Mouse (Mus musculus) midbrain, embryonic 11.5 days (tissue): ENCODE measurements around the gene Gmds. TPM values are rescaled to one million over a fixed set of nuclear protein-coding genes. Genes with fewer than 3 reads are reported as not detected.

Source experiments
- ATAC-seq: fragments of 200-750 bp; cut with Nextera tagmentation; 2 replicates; pipeline ENCODE4 v1.8.0; 2017; ENCODE audit warnings: moderate TSS enrichment, moderate library complexity; ENCODE audit not compliant: low FRiP score
- DNase-seq: peaks from one replicate; pipeline ENCODE4 v3.0.0; 2015; ENCODE audit warnings: low spot score; ENCODE audit errors: missing footprints
- H3K27ac ChIP-seq: fragments of 300-500 bp; sonication (generic); 2 replicates; pipeline ENCODE4 v1.5.1; 2014; ENCODE audit warnings: low read depth, low read length
- H3K27me3 ChIP-seq: fragments of 300-500 bp; sonication (generic); 2 replicates; pipeline ENCODE4 v1.6.1; 2014; ENCODE audit warnings: mild to moderate bottlenecking, low read length, moderate library complexity, mixed read lengths; ENCODE audit not compliant: control insufficient read depth, insufficient read depth
- H3K36me3 ChIP-seq: fragments of 300-500 bp; sonication (generic); 2 replicates; pipeline ENCODE4 v1.6.1; 2014; ENCODE audit warnings: mild to moderate bottlenecking, low read length, moderate library complexity, mixed read lengths; ENCODE audit not compliant: control insufficient read depth, insufficient read depth
- H3K4me1 ChIP-seq: fragments of 300-500 bp; sonication (generic); 2 replicates; pipeline ENCODE4 v1.6.1; 2014; ENCODE audit warnings: low read length; ENCODE audit not compliant: control insufficient read depth, insufficient read depth
- H3K4me2 ChIP-seq: fragments of 300-500 bp; sonication (generic); 2 replicates; pipeline ENCODE4 v1.6.1; 2014; ENCODE audit warnings: mild to moderate bottlenecking, moderate library complexity
- H3K4me3 ChIP-seq: fragments of 300-500 bp; sonication (generic); 2 replicates; pipeline ENCODE4 v1.5.1; 2014; ENCODE audit warnings: low read depth, low read length
- H3K9ac ChIP-seq: fragments of 300-500 bp; sonication (generic); 2 replicates; pipeline ENCODE4 v1.6.1; 2014; ENCODE audit warnings: low read length
- H3K9me3 ChIP-seq: fragments of 300-500 bp; sonication (generic); 2 replicates; pipeline ENCODE4 v1.6.1; 2016; ENCODE audit warnings: low read length; ENCODE audit not compliant: control insufficient read depth
- WGBS: fragments of 180-500 bp; shearing (Covaris S2); extraction: QIAGEN DNeasy Blood & Tissue Kit; methylation state at CpG from one replicate; pipeline ENCODE4 v1.1.7; 2014; 5-methylcytosine and 5-hydroxymethylcytosine counted together
- polyA plus RNA-seq: library from polyadenylated mRNA; unstranded; fragments of >200 nt; fragmentation: Nextera tagmentation; extraction: Ambion mirVana; gene quantifications from 2 replicates; pipeline ENCODE4 v1.2.1, GENCODE M21; 2014

Gene Gmds
- polyA plus RNA-seq, 1 experiment from 2014 or later: 31.6 TPM

DNA sequence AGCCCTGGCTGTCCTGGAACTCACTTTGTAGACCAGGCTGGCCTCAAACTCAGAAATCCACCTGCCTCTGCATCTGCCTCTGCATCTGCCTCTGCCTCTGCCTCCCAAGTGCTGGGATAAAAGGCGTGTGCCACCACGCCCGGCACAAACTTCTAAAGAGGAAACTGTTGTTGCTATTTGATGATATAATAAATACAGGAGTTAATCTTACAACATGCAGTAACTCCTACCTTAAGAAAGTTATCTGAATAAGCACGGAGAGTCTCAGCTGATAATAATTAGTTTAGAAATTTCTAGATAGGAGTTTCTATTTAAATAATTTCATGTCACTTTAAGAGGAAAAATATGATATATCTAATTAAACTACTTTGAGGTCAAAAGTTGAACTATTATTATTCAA, 103.5 kb downstream of the Gmds start:
- Histone ChIP-seq H3K4me2 (no peak overlapping the region), H3K9ac (no peak overlapping the region), H3K36me3 (no peaks in the 10 kb centered on the region), H3K4me3 (no peak overlapping the region), H3K4me1 (no peaks in the 10 kb centered on the region), H3K27ac (no peak overlapping the region), H3K27me3 (no peaks in the 10 kb centered on the region), H3K9me3 (no peaks in the 10 kb centered on the region)
- 93% methylated on average over 4 of the region's 4 CpGs for WGBS
- ATAC-seq: no peak
- no peak for DNase-seq

- Histone ChIP-seq H3K4me3 (no peak overlapping the region), H3K27ac (no peak overlapping the region), H3K9ac (no peak overlapping the region), H3K36me3 (no peaks in the 10 kb centered on the region), H3K4me2 (no peak overlapping the region), H3K27me3 (no peaks in the 10 kb centered on the region), H3K9me3 (no peaks in the 10 kb centered on the region), H3K4me1 (no peaks in the 10 kb centered on the region)
- DNase-seq (no peak), ATAC-seq (no peak)
- WGBS: 91% methylated on average over 9 of the region's 9 CpGs
These were observed 104.5 kb downstream of the Gmds start for GRCm38 (mm10) chr13:32234019-32234418.

DNA sequence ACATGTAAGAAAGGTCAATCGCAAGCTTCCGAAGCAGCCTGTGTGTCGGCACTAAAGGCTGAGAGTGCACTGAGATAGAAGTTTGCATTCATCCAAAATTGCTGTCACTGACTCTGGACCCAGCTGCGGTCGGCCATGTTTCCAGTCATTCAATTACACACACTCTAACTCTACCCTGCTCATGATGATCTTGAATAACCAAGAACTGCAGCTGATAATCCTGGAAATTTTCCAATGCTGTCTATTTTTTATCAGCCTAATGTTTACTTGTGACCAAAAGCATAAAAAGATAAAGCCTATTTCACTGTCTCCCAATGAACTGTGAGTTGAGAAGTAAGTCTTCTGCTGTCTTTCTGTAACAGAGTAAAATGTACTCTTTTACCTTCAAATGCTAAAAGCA, 106.1 kb downstream of the Gmds start:
- no peaks in the 10 kb centered on the region for H3K27me3 ChIP-seq
- WGBS: 88% methylated on average over 5 of the region's 5 CpGs
- ATAC-seq: no peak

DNA sequence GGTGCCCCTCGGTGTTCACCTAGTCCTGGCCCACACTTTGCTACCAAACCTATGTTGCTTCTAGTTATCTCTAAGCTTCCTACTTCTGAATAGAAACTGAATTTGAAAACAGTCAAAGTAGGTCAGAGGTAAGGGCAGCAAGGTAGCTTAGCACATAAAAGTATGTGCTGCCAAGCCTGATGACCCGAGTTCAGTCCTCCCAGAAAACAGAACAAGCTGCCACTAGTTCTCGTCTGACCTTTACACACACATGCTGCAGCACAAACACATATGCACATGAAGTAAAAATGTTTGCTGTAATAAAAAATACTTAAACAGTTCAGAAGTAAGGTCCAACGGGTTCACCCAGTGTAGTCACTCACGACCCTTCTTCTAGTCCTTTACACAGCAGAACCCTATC, 106.6 kb downstream of the Gmds start:
- WGBS: 94% methylated on average over 5 of the region's 5 CpGs
- H3K9me3 ChIP-seq: no peaks in the 10 kb centered on the region
- no peaks in the 10 kb centered on the region for H3K36me3 ChIP-seq

More for the DNA sequence above, 106.1 kb downstream of the Gmds start:
- Histone ChIP-seq H3K9ac (no peak overlapping the region), H3K9me3 (no peaks in the 10 kb centered on the region), H3K4me1 (no peaks in the 10 kb centered on the region), H3K4me3 (no peak overlapping the region), H3K36me3 (no peaks in the 10 kb centered on the region), H3K27ac (no peak overlapping the region), H3K4me2 (no peak overlapping the region)
- no peak for DNase-seq

GRCm38 (mm10) chr13:32227874-32228562, 110.5 kb downstream of the Gmds start:
- no peak overlapping the region for H3K9ac ChIP-seq
- DNase-seq (no peak), ATAC-seq (no peak)
- no peaks in the 10 kb centered on the region for H3K9me3 ChIP-seq
- no peaks in the 10 kb centered on the region for H3K36me3 ChIP-seq
- H3K4me3 ChIP-seq: no peak overlapping the region
- no peaks in the 10 kb centered on the region for H3K4me1 ChIP-seq
- no peak overlapping the region for H3K27ac ChIP-seq
- H3K4me2 ChIP-seq: no peak overlapping the region
- 81% methylated on average over 6 of the region's 6 CpGs for WGBS
- H3K27me3 ChIP-seq: no peaks in the 10 kb centered on the region

More for the DNA sequence above, 106.6 kb downstream of the Gmds start:
- Histone ChIP-seq H3K9ac (no peak overlapping the region), H3K4me3 (no peak overlapping the region), H3K4me2 (no peak overlapping the region), H3K27ac (no peak overlapping the region), H3K27me3 (no peaks in the 10 kb centered on the region), H3K4me1 (no peaks in the 10 kb centered on the region)
- no peak for DNase-seq
- ATAC-seq: no peak

DNA sequence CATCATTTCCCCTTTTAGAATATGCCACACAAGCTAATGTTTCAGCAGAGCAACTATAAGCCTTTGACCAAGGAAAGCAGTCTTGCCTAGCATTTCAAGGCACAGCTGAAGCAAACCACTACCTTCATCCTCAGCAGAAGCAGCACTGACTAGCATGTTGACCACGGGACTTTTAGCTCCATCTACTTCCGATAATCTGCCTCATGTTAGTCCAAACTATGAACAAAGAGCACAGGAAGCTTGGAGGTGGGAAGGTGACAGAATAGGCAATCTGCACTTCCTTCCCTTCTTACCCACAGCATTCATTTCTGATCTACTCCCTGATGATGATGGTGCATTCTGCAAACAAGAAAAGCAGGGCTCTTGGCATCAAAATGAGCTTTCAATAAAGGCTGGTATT, 120.9 kb downstream of the Gmds start:
- Histone ChIP-seq H3K27me3 (no peaks in the 10 kb centered on the region), H3K4me3 (no peak overlapping the region), H3K9ac (no peak overlapping the region), H3K4me2 (no peak overlapping the region), H3K4me1 (no peaks in the 10 kb centered on the region), H3K27ac (no peak overlapping the region), H3K36me3 (no peaks in the 10 kb centered on the region), H3K9me3 (no peaks in the 10 kb centered on the region)
- 83% methylated on average over 2 of the region's 2 CpGs for WGBS
- DNase-seq (no peak), ATAC-seq (no peak)

GRCm38 (mm10) chr13:32213702-32214452, 124.7 kb downstream of the Gmds start:
- no peak overlapping the region for H3K4me2 ChIP-seq
- H3K9ac ChIP-seq: no peak overlapping the region
- peak; percentile 87 for DNase-seq
- H3K27ac ChIP-seq: no peak overlapping the region
- WGBS: 54% methylated on average over 9 of the region's 9 CpGs
- peak; percentile 78 for ATAC-seq
- H3K9me3 ChIP-seq: no peaks in the 10 kb centered on the region
- no peaks in the 10 kb centered on the region for H3K4me1 ChIP-seq
- no peak overlapping the region for H3K4me3 ChIP-seq
- H3K36me3 ChIP-seq: no peaks in the 10 kb centered on the region
- H3K27me3 ChIP-seq: no peaks in the 10 kb centered on the region

GRCm38 (mm10) chr13:32212125-32212524, 126.4 kb downstream of the Gmds start:
- no peak overlapping the region for H3K9ac ChIP-seq
- H3K4me1 ChIP-seq: no peaks in the 10 kb centered on the region
- H3K4me2 ChIP-seq: no peak overlapping the region
- no peaks in the 10 kb centered on the region for H3K27me3 ChIP-seq
- DNase-seq (no peak), ATAC-seq (no peak)
- no peaks in the 10 kb centered on the region for H3K36me3 ChIP-seq
- H3K4me3 ChIP-seq: no peak overlapping the region
- 82% methylated on average over 2 of the region's 2 CpGs for WGBS
- no peak overlapping the region for H3K27ac ChIP-seq
- H3K9me3 ChIP-seq: no peaks in the 10 kb centered on the region

DNA sequence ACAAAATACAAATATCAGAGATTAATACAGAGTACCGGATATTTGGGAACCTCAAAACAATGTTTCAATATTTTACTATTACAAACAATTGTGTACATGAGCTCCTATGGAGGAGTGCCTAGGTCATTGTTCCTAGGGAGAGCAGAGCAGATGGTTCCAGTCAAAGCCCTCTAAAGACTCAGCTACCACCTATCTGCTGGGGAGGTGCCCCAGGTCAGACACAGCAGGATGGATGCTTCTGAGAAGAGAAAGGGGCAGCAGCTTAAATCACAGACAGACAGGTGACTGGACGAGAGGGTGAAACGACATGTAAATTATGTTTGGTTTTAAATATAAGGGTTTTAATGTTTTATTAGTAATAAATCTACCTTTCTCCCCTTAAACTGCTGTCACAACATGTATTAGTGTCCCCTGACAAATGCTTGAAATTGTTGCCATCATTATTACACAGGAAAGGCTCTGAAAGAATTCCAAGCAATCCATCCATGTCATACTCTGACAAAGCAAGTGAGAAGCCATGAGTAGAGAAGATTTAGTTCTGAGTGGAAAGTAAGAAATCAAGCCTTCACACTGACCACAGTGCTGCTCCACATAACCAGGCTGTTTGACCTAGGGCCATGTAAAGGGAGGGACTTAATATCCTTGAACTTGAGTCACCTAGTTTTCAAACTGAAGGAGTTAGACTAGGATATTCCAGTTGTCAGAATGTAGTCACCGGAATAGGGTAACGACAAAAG, 131.2 kb downstream of the Gmds start:
- Histone ChIP-seq H3K9me3 (no peaks in the 10 kb centered on the region), H3K27me3 (no peaks in the 10 kb centered on the region), H3K36me3 (no peaks in the 10 kb centered on the region), H3K27ac (no peak overlapping the region), H3K4me3 (no peak overlapping the region), H3K4me1 (no peaks in the 10 kb centered on the region), H3K4me2 (no peak overlapping the region), H3K9ac (no peak overlapping the region)
- ATAC-seq (no peak), DNase-seq (no peak)
- WGBS: 76% methylated on average over 5 of the region's 5 CpGs
